Mouse (Mus musculus): ENCODE data around the gene Tssk6. TPM values are rescaled to one million over a fixed set of nuclear protein-coding genes. Genes with fewer than 3 reads are reported as not detected.
A peak's percentile ranks its signal among the peaks of the same experiment; 100 is the strongest.

Tssk6 gene
- polyA plus RNA-seq, 1 experiment from 2014 or later, result 3.7 TPM

- ATAC-seq, result no peak
Observed at GRCm38 (mm10) chr8:69899876-69900275, 2.1 kb upstream of the Tssk6 start.

GRCm38 (mm10) chr8:69900895-69901451, 1.0 kb upstream of the Tssk6 start:
- no peak for TF ChIP-seq CTCF (IDR thresholded peaks at IDR 0.05)
- DNase-seq (ENCODE audit: low read depth, low spot score) (no peak), ATAC-seq (no peak)
- ChIA-PET CTCF (no interaction called here), POLR2A (interaction anchor here (1.0 to 1.1 kb wide), 2 partner anchors 81 to 247 kb away, joined by 3 read pairs; partner anchors contain the start of gene Zfp964)
- H3K27me3 ChIP-seq, result no peaks in the 10 kb centered on the region
- in situ Hi-C loops (cut with MboI; ENCODE audit: low pct_unique_long_range_greater_than_20kb), result loop anchor here (25.0 kb wide), 1 partner anchor 261 kb away; the partner anchor contains the start of gene Tmem161a

More at GRCm38 (mm10) chr8:69899876-69900275, 2.1 kb upstream of the Tssk6 start:
- no peaks in the 10 kb centered on the region for H3K27me3 ChIP-seq
- no peak for DNase-seq (ENCODE audit: low read depth, low spot score)
- no peak for TF ChIP-seq CTCF (IDR thresholded peaks at IDR 0.05)
- ChIA-PET POLR2A (no interaction called here), CTCF (no interaction called here)
- in situ Hi-C loops (cut with MboI; ENCODE audit: low pct_unique_long_range_greater_than_20kb), result loop anchor here (25.0 kb wide), 2 partner anchors 262 to 563 kb away; partner anchors contain the start of gene Tmem161a

GRCm38 (mm10) chr8:69901484-69902162, 361 bp upstream of the Tssk6 start:
- CTCF ChIA-PET, result no interaction called here
- H3K27me3 ChIP-seq, result no peaks in the 10 kb centered on the region
- DNase-seq (ENCODE audit: low read depth, low spot score) (peak; percentile 89), ATAC-seq (peak; percentile 67)
- POLR2A ChIA-PET, result interaction anchor here (0.6 to 1.9 kb wide), 4 partner anchors 80 to 256 kb away, joined by 3 to 5 read pairs (median 3); partner anchors contain the start of genes Gatad2a and Zfp964
- TF ChIP-seq CTCF (IDR thresholded peaks at IDR 0.05), result no peak
- in situ Hi-C loops (cut with MboI; ENCODE audit: low pct_unique_long_range_greater_than_20kb), result loop anchor here (25.0 kb wide), 1 partner anchor 261 kb away; the partner anchor contains the start of gene Tmem161a

- no peaks in the 10 kb centered on the region for H3K27me3 ChIP-seq
- DNase-seq (ENCODE audit: low read depth, low spot score) (peak; percentile 97), ATAC-seq (peak; percentile 42)
- TF ChIP-seq CTCF (IDR thresholded peaks at IDR 0.05), result no peak
- in situ Hi-C loops (cut with MboI; ENCODE audit: low pct_unique_long_range_greater_than_20kb), result loop anchor here (25.0 kb wide), 1 partner anchor 259 kb away; the partner anchor contains the start of gene Tmem161a
- POLR2A ChIA-PET, result interaction anchor here (0.9 to 1.9 kb wide), 5 partner anchors 10 to 93 kb away, joined by 3 to 8 read pairs (median 4); partner anchors contain the start of genes Gatad2a and Lpar2
- CTCF ChIA-PET, result interaction anchor here (1.6 kb wide), 1 partner anchor 17 kb away, joined by 3 read pairs; no protein-coding TSS in a partner anchor
Observed at GRCm38 (mm10) chr8:69903063-69903542, 1.1 kb downstream of the Tssk6 start.

GRCm38 (mm10) chr8:69904096-69904495, 2.1 kb downstream of the Tssk6 start:
- ChIA-PET CTCF (interaction anchor here (1.6 kb wide), 1 partner anchor 16 kb away, joined by 3 read pairs; no protein-coding TSS in a partner anchor), POLR2A (interaction anchor here (0.6 to 1.9 kb wide), 5 partner anchors 12 to 1184 kb away, joined by 3 to 8 read pairs (median 4); no protein-coding TSS in a partner anchor)
- no peak for TF ChIP-seq CTCF (IDR thresholded peaks at IDR 0.05)
- no peak for ATAC-seq
- in situ Hi-C loops (cut with MboI; ENCODE audit: low pct_unique_long_range_greater_than_20kb), result loop anchor here (25.0 kb wide), 1 partner anchor 258 kb away; the partner anchor contains the start of gene Tmem161a
- no peak for DNase-seq (ENCODE audit: low read depth, low spot score)
- H3K27me3 ChIP-seq, result no peaks in the 10 kb centered on the region

GRCm38 (mm10) chr8:69906260-69906659, 4.3 kb downstream of the Tssk6 start:
- CTCF ChIA-PET, result interaction anchor here (1.0 to 1.9 kb wide), 2 partner anchors 12 to 95 kb away, joined by 6 read pairs; no protein-coding TSS in a partner anchor
- H3K27me3 ChIP-seq, result no peaks in the 10 kb centered on the region
- TF ChIP-seq CTCF (IDR thresholded peaks at IDR 0.05), result no peak
- in situ Hi-C loops (cut with MboI; ENCODE audit: low pct_unique_long_range_greater_than_20kb), result loop anchor here (25.0 kb wide), 1 partner anchor 256 kb away; the partner anchor contains the start of gene Tmem161a
- POLR2A ChIA-PET, result interaction anchor here (0.8 kb wide), 1 partner anchor 12 kb away, joined by 3 read pairs; no protein-coding TSS in a partner anchor
- DNase-seq (ENCODE audit: low read depth, low spot score) (no peak), ATAC-seq (no peak)

GRCm38 (mm10) chr8:69907106-69907505, 5.1 kb downstream of the Tssk6 start:
- no peaks in the 10 kb centered on the region for H3K27me3 ChIP-seq
- DNase-seq (ENCODE audit: low read depth, low spot score) (no peak), ATAC-seq (no peak)
- TF ChIP-seq CTCF (IDR thresholded peaks at IDR 0.05), result no peak
- ChIA-PET CTCF (interaction anchor here (1.9 kb wide), 1 partner anchor 94 kb away, joined by 6 read pairs; no protein-coding TSS in a partner anchor), POLR2A (no interaction called here)
- in situ Hi-C loops (cut with MboI; ENCODE audit: low pct_unique_long_range_greater_than_20kb), result loop anchor here (25.0 kb wide), 1 partner anchor 255 kb away; the partner anchor contains the start of gene Tmem161a

GRCm38 (mm10) chr8:69911917-69912316, 9.9 kb downstream of the Tssk6 start:
- ATAC-seq, result no peak
- DNase-seq (ENCODE audit: low read depth, low spot score), result no peak
- CTCF ChIA-PET, result no interaction called here
- no peaks in the 10 kb centered on the region for H3K27me3 ChIP-seq
- no peak for TF ChIP-seq CTCF (IDR thresholded peaks at IDR 0.05)
- POLR2A ChIA-PET, result no interaction called here
- in situ Hi-C loops (cut with MboI; ENCODE audit: low pct_unique_long_range_greater_than_20kb), result loop anchor here (25.0 kb wide), 1 partner anchor 250 kb away; the partner anchor contains the start of gene Tmem161a

GRCm38 (mm10) chr8:69912478-69913074, 10.6 kb downstream of the Tssk6 start:
- POLR2A ChIA-PET, result no interaction called here
- TF ChIP-seq CTCF (IDR thresholded peaks at IDR 0.05), result no peak
- in situ Hi-C loops (cut with MboI; ENCODE audit: low pct_unique_long_range_greater_than_20kb), result loop anchor here (25.0 kb wide), 1 partner anchor 250 kb away; the partner anchor contains the start of gene Tmem161a
- no peaks in the 10 kb centered on the region for H3K27me3 ChIP-seq
- CTCF ChIA-PET, result no interaction called here
- ATAC-seq (no peak), DNase-seq (ENCODE audit: low read depth, low spot score) (no peak)

- ChIA-PET CTCF (interaction anchor here (2.5 kb wide), 1 partner anchor 87 kb away, joined by 14 read pairs; no protein-coding TSS in a partner anchor), POLR2A (no interaction called here)
- H3K27me3 ChIP-seq, result no peaks in the 10 kb centered on the region
- no peak for TF ChIP-seq CTCF (IDR thresholded peaks at IDR 0.05)
- ATAC-seq, result no peak
- in situ Hi-C loops (cut with MboI; ENCODE audit: low pct_unique_long_range_greater_than_20kb), result loop anchor here (25.0 kb wide), 1 partner anchor 248 kb away; the partner anchor contains the start of gene Tmem161a
- DNase-seq (ENCODE audit: low read depth, low spot score), result no peak
Observed at GRCm38 (mm10) chr8:69914526-69914925, 12.5 kb downstream of the Tssk6 start.

All from Patski (cell line).